ENCODE assay signal across 8 mouse cellular contexts in genomic region chr8:123948942-123949685, GRCm38 (mm10). TPM values are rescaled to one million over a fixed set of nuclear protein-coding genes. Genes with fewer than 3 reads are reported as not detected.
DNase-seq lines count a peak whose midpoint lies in the region; ATAC-seq and TF ChIP-seq lines count a peak whose summit lies in the region.

Gene Nup133, minus strand, starts transcription at chr8:123949265.

- peak within 1 kb of the TSS; percentile 92 for H3K4me3 ChIP-seq in ES-Bruce4 (ENCODE audit: low read depth, low read length)
- H3K4me3 ChIP-seq in forebrain, embryonic 13.5 days = peak within 1 kb of the TSS; percentile 99
- H3K4me3 ChIP-seq in liver, postnatal 0 days (ENCODE audit: low read depth, low read length) = peak within 1 kb of the TSS; percentile 99
- peak within 1 kb of the TSS; percentile 95 for H3K4me3 ChIP-seq in neural tube, embryonic 14.5 days (ENCODE audit: low read depth, low read length)

- peak within 1 kb of the TSS; percentile 89 for H3K9ac ChIP-seq in ES-Bruce4 (ENCODE audit: low read depth, poor library complexity, severe bottlenecking)
- H3K9ac ChIP-seq in forebrain, embryonic 13.5 days = peak within 1 kb of the TSS; percentile 81
- peak within 1 kb of the TSS; percentile 92 for H3K9ac ChIP-seq in liver, postnatal 0 days (replicated peaks)
- peak within 1 kb of the TSS; percentile 67 for H3K9ac ChIP-seq in neural tube, embryonic 14.5 days (replicated peaks; ENCODE audit: low read depth, low read length)

- peak; percentile 55; the same call in 1 of the 2 replicates for TF ChIP-seq EP300 in ES-Bruce4 (IDR thresholded peaks at IDR 0.05; ENCODE audit: insufficient read depth, low read depth, low read length)
- TF ChIP-seq EP300 in liver, postnatal 0 days (IDR thresholded peaks at IDR 0.05; ENCODE audit: low read depth) = peak; percentile 62

- no peaks in the 10 kb centered on the region for H3K27me3 ChIP-seq in ES-Bruce4 (ENCODE audit: control insufficient read depth, insufficient read depth, low read length, poor library complexity, severe bottlenecking)
- H3K27me3 ChIP-seq in forebrain, embryonic 13.5 days = no peaks in the 10 kb centered on the region
- H3K27me3 ChIP-seq in liver, postnatal 0 days (ENCODE audit: insufficient read depth, low read length) = no peaks in the 10 kb centered on the region
- H3K27me3 ChIP-seq in neural tube, embryonic 14.5 days (ENCODE audit: control insufficient read depth, insufficient read depth, low read length) = no peaks in the 10 kb centered on the region

- no peaks in the 10 kb centered on the region for H3K9me3 ChIP-seq in ES-Bruce4 (replicated peaks; ENCODE audit: control insufficient read depth, insufficient read depth, low read length, poor library complexity, severe bottlenecking)
- H3K9me3 ChIP-seq in forebrain, embryonic 13.5 days (replicated peaks) = no peaks in the 10 kb centered on the region
- no peaks in the 10 kb centered on the region for H3K9me3 ChIP-seq in liver, postnatal 0 days (ENCODE audit: low read length)
- H3K9me3 ChIP-seq in neural tube, embryonic 14.5 days (ENCODE audit: control insufficient read depth, low read length) = no peaks in the 10 kb centered on the region

- H3K36me3 ChIP-seq in ES-Bruce4 (ENCODE audit: control insufficient read depth, insufficient read depth, low read length, poor library complexity, severe bottlenecking) = peaks cover 21% of the 10 kb centered on the region
- peaks cover 32% of the 10 kb centered on the region for H3K36me3 ChIP-seq in forebrain, embryonic 13.5 days (ENCODE audit: poor library complexity, severe bottlenecking)
- H3K36me3 ChIP-seq in liver, postnatal 0 days (replicated peaks; ENCODE audit: insufficient read depth, low read length) = peaks cover 50% of the 10 kb centered on the region
- peaks cover 14% of the 10 kb centered on the region; the same call in 1 of the 2 replicates for H3K36me3 ChIP-seq in neural tube, embryonic 14.5 days (ENCODE audit: control insufficient read depth, insufficient read depth, low read length)

- TF ChIP-seq POLR2A in ES-Bruce4 (IDR thresholded peaks at IDR 0.05; ENCODE audit: insufficient read depth, low read length) = no peak

- peak; percentile 83 for ATAC-seq in cerebellum, adult (ENCODE audit: insufficient number of reproducible peaks, low FRiP score, low TSS enrichment)
- ATAC-seq in forebrain, embryonic 13.5 days = peak; percentile 88
- peak; percentile 90 for ATAC-seq in liver, postnatal 0 days
- peak; percentile 88 for ATAC-seq in neural tube, embryonic 14.5 days (ENCODE audit: low read depth)

- intact Hi-C loops in heart, postnatal 10 days (cut with DNase I) = loop anchor here (2.0 kb wide), 1 partner anchor 72 kb away; the partner anchor contains the start of genes Taf5l and Urb2

- DNase-seq in heart, postnatal 10 days = peak; percentile 99 to 100
- peak; percentile 95 for DNase-seq in large intestine, adult 2 months (ENCODE audit: low read depth, low spot score)
- peak; percentile 100 for DNase-seq in liver, postnatal 0 days
- DNase-seq in testis, postnatal 10 days (ENCODE audit: low spot score) = peak; percentile 100

- WGBS in forebrain, embryonic 13.5 days = under 1% methylated on average over 77 of the region's 77 CpGs
- WGBS in large intestine, adult 2 months = under 1% methylated on average over 77 of the region's 77 CpGs
- WGBS in liver, postnatal 0 days (ENCODE audit: insufficient replicate concordance) = under 1% methylated on average over 76 of the region's 77 CpGs
- WGBS in neural tube, embryonic 14.5 days = under 1% methylated on average over 77 of the region's 77 CpGs

- H3K4me1 ChIP-seq in ES-Bruce4 (ENCODE audit: control insufficient read depth, insufficient read depth, low read length) = no peaks in the 10 kb centered on the region
- H3K4me1 ChIP-seq in forebrain, embryonic 13.5 days = peaks cover 18% of the 10 kb centered on the region
- H3K4me1 ChIP-seq in liver, postnatal 0 days (ENCODE audit: insufficient read depth) = peaks cover 12% of the 10 kb centered on the region
- H3K4me1 ChIP-seq in neural tube, embryonic 14.5 days (ENCODE audit: control insufficient read depth, insufficient read depth, low read length) = peaks cover 6% of the 10 kb centered on the region; the same call in 1 of the 2 replicates

- peak within 1 kb of the TSS; percentile 37 for H3K27ac ChIP-seq in ES-Bruce4 (ENCODE audit: insufficient read depth, low read length)
- peak within 1 kb of the TSS; percentile 68 for H3K27ac ChIP-seq in forebrain, embryonic 13.5 days
- H3K27ac ChIP-seq in liver, postnatal 0 days (ENCODE audit: low read depth) = peak within 1 kb of the TSS; percentile 92
- peak within 1 kb of the TSS; percentile 82 for H3K27ac ChIP-seq in neural tube, embryonic 14.5 days (ENCODE audit: low read depth, low read length)

- no peak for TF ChIP-seq CTCF in ES-Bruce4 (IDR thresholded peaks at IDR 0.05; ENCODE audit: low read depth, low read length)
- TF ChIP-seq CTCF in liver, postnatal 0 days (IDR thresholded peaks at IDR 0.05; ENCODE audit: low read depth) = 0 out of 2 replicates have a peak, but pooled peaks have one; percentile 1

- peak within 1 kb of the TSS; percentile 81 for H3K4me2 ChIP-seq in forebrain, embryonic 13.5 days
- peak within 1 kb of the TSS; percentile 96 for H3K4me2 ChIP-seq in liver, postnatal 0 days (ENCODE audit: low read depth, low read length)
- H3K4me2 ChIP-seq in neural tube, embryonic 14.5 days (ENCODE audit: low read depth, low read length) = peak within 1 kb of the TSS; percentile 67

RNA-seq across cellular contexts. Expression of gene Nup133, which starts in this region (rescaled TPM):
- polyA plus RNA-seq in ES-Bruce4 (2011; ENCODE audit: insufficient read depth, insufficient read length, low read depth, missing spikeins) = 56.1 and 64.1 TPM in 2 replicates
- polyA plus RNA-seq in forebrain, embryonic 13.5 days (2015; fragmentation: Nextera tagmentation; extraction: Ambion mirVana) = 38.5 and 42.6 TPM in 2 replicates
- 10 to 100 TPM; 14.5 to 14.6 TPM for total RNA-seq in heart, postnatal 10 days (2021)
- 12.5 and 14.4 TPM in 2 replicates for polyA plus RNA-seq in large intestine, adult 2 months (2012; rRNA removed)
- polyA plus RNA-seq in liver, postnatal 0 days (2015; fragmentation: Nextera tagmentation; extraction: Ambion mirVana) = 7.2 and 9.1 TPM in 2 replicates
- polyA plus RNA-seq in neural tube, embryonic 14.5 days (2014; fragmentation: Nextera tagmentation; extraction: Ambion mirVana) = 24.0 and 28.0 TPM in 2 replicates

Comparison
In these comparisons a context has a peak if more than half of its experiments do, and no peak if none do; other contexts are left out.
1. Peak in every context shown above with its lines: DNase-seq, ATAC-seq, H3K4me3 ChIP-seq and H3K27ac ChIP-seq.
2. H3K27ac ChIP-seq: peak in every context shown above with its lines; median percentile 92 in liver, postnatal 0 days; 82 in neural tube, embryonic 14.5 days; 68 in forebrain, embryonic 13.5 days; 37 in ES-Bruce4.